Mouse (Mus musculus) testis, adult 2 months (tissue): ENCODE measurements around the gene E330009J07Rik. TPM values are rescaled to one million over a fixed set of nuclear protein-coding genes. Genes with fewer than 3 reads are reported as not detected.
A peak's percentile ranks its signal among the peaks of the same experiment; 100 is the strongest.

Source experiments
- H3K27ac ChIP-seq: fragments of 200-500 bp; 2 replicates; pipeline ENCODE4 v1.5.1; 2012; ENCODE audit warnings: low read depth, low read length; ENCODE audit not compliant: control insufficient read depth, insufficient read depth
- H3K27me3 ChIP-seq: fragments of 200-500 bp; 2 replicates; pipeline ENCODE4 v1.6.1; 2012; ENCODE audit warnings: mild to moderate bottlenecking, low read length, moderate library complexity; ENCODE audit not compliant: control insufficient read depth, insufficient read depth
- H3K36me3 ChIP-seq: fragments of 200-500 bp; 2 replicates; pipeline ENCODE4 v1.6.1; 2012; ENCODE audit warnings: mild to moderate bottlenecking, low read length; ENCODE audit not compliant: control insufficient read depth, insufficient read depth
- H3K4me1 ChIP-seq: fragments of 200-500 bp; 2 replicates; pipeline ENCODE4 v1.6.1; 2012; ENCODE audit warnings: low read length; ENCODE audit not compliant: control insufficient read depth, insufficient read depth
- H3K4me3 ChIP-seq: fragments of 200-500 bp; 2 replicates; pipeline ENCODE4 v1.5.1; 2012; ENCODE audit warnings: low read depth, mild to moderate bottlenecking, low read length, moderate library complexity, mixed read lengths; ENCODE audit not compliant: control insufficient read depth
- CTCF ChIP-seq: fragments of 200-500 bp; IDR thresholded peaks from 2 replicates; pipeline ENCODE4 v1.5.1; 2012; ENCODE audit warnings: low read depth, mild to moderate bottlenecking, inconsistent platforms, low read length, moderate library complexity; ENCODE audit not compliant: control insufficient read depth, insufficient read depth, insufficient replicate concordance
- POLR2A ChIP-seq: fragments of 200-500 bp; IDR thresholded peaks from 2 replicates; pipeline ENCODE4 v1.6.1; 2012; ENCODE audit warnings: low read depth, mild to moderate bottlenecking, inconsistent platforms, low read length, moderate library complexity; ENCODE audit not compliant: control insufficient read depth
- polyA plus RNA-seq: library from polyadenylated mRNA; depleted of rRNA; stranded (reverse); fragments of >200 nt; gene quantifications from 2 replicates; pipeline ENCODE4 v1.2.3, GENCODE M21; 2012; rRNA removed

The E330009J07Rik gene
- polyA plus RNA-seq, 1 experiment, result 1.4 TPM

DNA sequence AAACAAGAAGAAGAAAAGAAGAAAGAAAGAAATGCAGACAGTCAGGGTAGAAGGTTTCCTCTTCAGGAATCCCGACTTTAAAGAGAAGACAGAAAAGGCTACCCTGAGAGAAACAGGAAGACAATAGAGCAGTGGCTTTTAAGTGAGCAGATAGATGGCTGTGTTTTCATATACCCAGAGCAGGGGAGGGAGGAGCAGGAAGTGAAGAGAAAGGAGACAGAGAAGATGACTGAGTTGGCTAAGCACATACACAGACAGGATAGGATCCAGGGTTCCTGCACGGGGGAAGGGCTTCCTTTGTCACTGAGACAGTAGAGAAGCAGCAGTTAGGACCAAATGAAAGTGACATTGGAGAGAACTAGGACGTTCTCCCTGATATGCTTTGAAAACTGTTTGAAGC lies 50.3 kb downstream of the E330009J07Rik start:
- Histone ChIP-seq H3K36me3 (no peaks in the 10 kb centered on the region), H3K4me3 (no peak overlapping the region), H3K27ac (no peak overlapping the region), H3K27me3 (no peaks in the 10 kb centered on the region), H3K4me1 (no peaks in the 10 kb centered on the region)
- TF ChIP-seq CTCF (no peak), POLR2A (no peak)

DNA sequence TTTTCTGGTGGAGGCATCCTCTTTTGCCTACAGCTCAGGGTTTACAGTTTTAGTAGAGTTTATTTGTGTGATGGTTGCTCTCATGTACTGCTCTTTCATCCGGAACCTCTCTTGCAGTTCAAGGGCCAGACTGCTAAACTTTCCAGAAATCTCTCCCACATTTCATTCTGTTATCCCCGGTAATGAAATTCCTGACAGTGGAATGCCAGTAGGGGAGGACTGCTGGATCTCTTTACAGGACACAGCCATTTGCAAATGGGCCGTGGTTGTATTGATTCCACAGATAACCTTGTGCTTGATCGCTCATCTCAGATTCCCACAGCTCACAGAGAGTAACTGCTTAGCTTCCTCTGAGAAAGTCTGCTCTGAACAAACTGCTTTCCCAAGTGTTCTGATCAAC lies 54.0 kb downstream of the E330009J07Rik start:
- H3K27ac ChIP-seq, result no peak overlapping the region
- TF ChIP-seq POLR2A (no peak), CTCF (no peak)
- H3K27me3 ChIP-seq, result no peaks in the 10 kb centered on the region

DNA sequence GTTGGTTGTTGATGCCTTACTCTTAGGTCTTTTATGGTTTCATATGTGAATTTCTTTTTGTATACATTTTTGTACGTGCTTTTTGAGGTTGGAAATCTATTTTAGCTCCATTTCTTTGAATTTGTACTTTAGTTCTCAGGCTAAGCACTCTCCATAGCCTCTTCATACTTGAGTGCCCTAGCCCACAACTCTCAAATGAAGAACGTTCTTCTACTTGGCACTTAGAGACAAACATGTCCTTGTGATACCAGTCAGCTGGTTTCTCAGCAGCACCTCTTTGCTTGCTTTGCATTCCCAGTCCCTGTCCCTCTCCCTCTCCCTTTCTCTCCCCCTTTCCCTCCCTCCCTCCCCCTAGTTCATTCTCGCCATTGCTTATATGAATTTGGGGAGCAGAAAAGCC lies 55.8 kb downstream of the E330009J07Rik start:
- Histone ChIP-seq H3K27me3 (no peaks in the 10 kb centered on the region), H3K36me3 (no peaks in the 10 kb centered on the region), H3K27ac (no peak overlapping the region), H3K4me3 (no peak overlapping the region), H3K4me1 (no peaks in the 10 kb centered on the region)
- no peak for TF ChIP-seq CTCF
- no peak for TF ChIP-seq POLR2A

More for the DNA sequence above, 54.0 kb downstream of the E330009J07Rik start:
- Histone ChIP-seq H3K36me3 (no peaks in the 10 kb centered on the region), H3K4me1 (no peaks in the 10 kb centered on the region), H3K4me3 (no peak overlapping the region)

DNA sequence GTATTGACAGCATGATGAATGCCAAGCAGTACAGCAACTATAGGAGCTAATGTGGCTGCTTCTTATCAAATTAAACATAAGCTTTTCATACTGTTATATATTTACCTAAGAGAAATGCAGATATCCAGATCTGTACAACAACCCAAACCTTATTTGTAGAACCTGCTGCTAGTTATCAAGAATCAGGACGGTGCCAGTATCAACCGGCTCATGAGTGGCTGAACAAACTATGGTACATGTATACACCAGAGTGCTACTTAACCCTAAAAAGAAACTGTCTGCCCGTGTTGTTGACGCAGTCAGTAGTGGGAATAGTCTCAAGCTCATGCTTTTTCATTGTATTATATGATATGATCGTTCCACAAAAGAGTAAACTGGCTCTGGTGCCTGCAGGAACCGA lies 64.9 kb downstream of the E330009J07Rik start:
- TF ChIP-seq CTCF, result no peak
- no peak for TF ChIP-seq POLR2A
- no peak overlapping the region for H3K4me3 ChIP-seq
- H3K36me3 ChIP-seq, result no peaks in the 10 kb centered on the region
- no peaks in the 10 kb centered on the region for H3K27me3 ChIP-seq
- no peaks in the 10 kb centered on the region for H3K4me1 ChIP-seq
- no peak overlapping the region for H3K27ac ChIP-seq

DNA sequence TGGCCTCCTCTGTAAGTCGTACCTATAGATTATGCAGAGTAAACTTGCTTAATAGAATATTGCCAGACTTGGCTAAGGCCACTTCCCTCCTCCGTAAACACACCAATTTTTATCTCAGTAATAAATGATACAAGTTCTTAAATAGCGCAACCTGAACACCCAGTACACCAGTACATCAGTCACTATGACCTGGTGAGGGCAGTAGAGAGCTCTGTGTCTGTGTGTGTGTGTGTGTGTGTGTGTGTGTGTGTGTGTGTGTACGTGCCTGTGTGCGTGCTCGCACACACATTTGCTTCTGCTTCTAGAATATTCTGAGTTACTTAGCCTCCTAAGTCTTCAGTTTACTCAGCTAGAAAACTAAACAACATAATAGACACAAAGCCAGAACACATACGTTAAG lies 82.6 kb downstream of the E330009J07Rik start:
- H3K27ac ChIP-seq, result no peak overlapping the region
- H3K4me3 ChIP-seq, result no peak overlapping the region
- no peaks in the 10 kb centered on the region for H3K4me1 ChIP-seq
- H3K27me3 ChIP-seq, result no peaks in the 10 kb centered on the region
- TF ChIP-seq CTCF, result 0 out of 2 replicates have a peak, but pooled peaks have one; percentile 5
- no peak for TF ChIP-seq POLR2A
- H3K36me3 ChIP-seq, result no peaks in the 10 kb centered on the region; the same call in 1 of the 2 replicates

Other genes with a start within 250 kb of the E330009J07Rik start
- gene Agk, start 111.0 kb downstream of the E330009J07Rik start, polyA plus RNA-seq, result 9.3 and 10.3 TPM in 2 replicates
- gene Wee2, start 3.0 kb upstream of the E330009J07Rik start, polyA plus RNA-seq, result 0.16 TPM in 1 of 2 replicates, not detected in the other
- 5.0 and 7.4 TPM in 2 replicates for gene Ssbp1, start 35.2 kb upstream of the E330009J07Rik start, polyA plus RNA-seq
- gene Tas2r137, start 55.1 kb upstream of the E330009J07Rik start, polyA plus RNA-seq, result 0.12 TPM in 1 of 2 replicates, not detected in the other
- gene Tas2r108, start 57.4 kb upstream of the E330009J07Rik start, polyA plus RNA-seq, result 0.10 TPM in 1 of 2 replicates, not detected in the other
- 233 and 273 TPM in 2 replicates for gene Prss37, start 83.4 kb upstream of the E330009J07Rik start, polyA plus RNA-seq
- gene Olfr461, start 118.9 kb upstream of the E330009J07Rik start, polyA plus RNA-seq, result not detected in 2 replicates
- 0.19 TPM in 1 of 2 replicates, not detected in the other for gene Olfr460, start 133.4 kb upstream of the E330009J07Rik start, polyA plus RNA-seq
- 0.24 TPM in 1 of 2 replicates, not detected in the other for gene Clec5a, start 149.7 kb upstream of the E330009J07Rik start, polyA plus RNA-seq
- not detected in 2 replicates for gene Tas2r138, start 177.2 kb upstream of the E330009J07Rik start, polyA plus RNA-seq
- 2.2 and 2.3 TPM in 2 replicates for gene Mgam, start 192.7 kb upstream of the E330009J07Rik start, polyA plus RNA-seq